Mouse (Mus musculus): ENCODE results near the gene Cdc123. TPM values are rescaled to one million over a fixed set of nuclear protein-coding genes. Genes with fewer than 3 reads are reported as not detected.

Gene Cdc123
- total and polyA plus RNA-seq, 2 experiments from 2014 or later: 110 to 237 TPM

DNA sequence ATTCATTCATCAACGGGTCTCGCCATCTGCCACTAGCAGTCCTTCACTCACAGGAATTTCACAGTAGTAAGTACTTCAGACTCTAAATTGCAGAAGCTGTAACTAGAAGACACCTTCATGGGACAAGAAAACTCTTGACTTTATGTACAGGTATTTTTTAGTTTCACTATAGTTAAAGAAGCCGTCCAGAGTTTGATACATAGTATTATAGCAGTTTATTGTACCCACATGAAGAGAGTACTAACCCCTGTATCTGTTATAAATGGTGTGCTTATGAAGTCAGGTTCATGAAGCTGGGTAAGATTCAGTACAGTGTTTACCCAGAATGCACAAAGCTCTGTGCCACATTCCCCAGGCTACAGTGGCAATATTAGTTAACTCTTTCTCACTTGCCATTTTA is 17.9 kb upstream of the Cdc123 start, which contains the start of gene Gm13199:
Gene Gm13199, minus strand, starts transcription at position 101 of the 400 bp plus-strand sequence.
- no peak for DNase-seq (ENCODE audit: low spot score)
- Histone ChIP-seq H3K27ac (no peak within 1 kb of the TSS), H3K4me2 (ENCODE audit: low read depth, low read length) (no peak within 1 kb of the TSS), H3K4me1 (ENCODE audit: insufficient read depth, low read length) (no peaks in the 10 kb centered on the region), H3K9ac (replicated peaks; ENCODE audit: low read length) (no peak within 1 kb of the TSS), H3K27me3 (ENCODE audit: insufficient read depth, low read length) (no peaks in the 10 kb centered on the region), H3K9me3 (ENCODE audit: low read length) (no peaks in the 10 kb centered on the region), H3K36me3 (ENCODE audit: insufficient read depth, low read length) (peaks cover 14% of the 10 kb centered on the region; the same call in 1 of the 2 replicates), H3K4me3 (ENCODE audit: low read length) (no peak within 1 kb of the TSS)
- ATAC-seq: no peak
- no peak for TF ChIP-seq CTCF (IDR thresholded peaks at IDR 0.05; ENCODE audit: low read depth)
- WGBS: 91% methylated on average over 3 of the region's 3 CpGs

DNA sequence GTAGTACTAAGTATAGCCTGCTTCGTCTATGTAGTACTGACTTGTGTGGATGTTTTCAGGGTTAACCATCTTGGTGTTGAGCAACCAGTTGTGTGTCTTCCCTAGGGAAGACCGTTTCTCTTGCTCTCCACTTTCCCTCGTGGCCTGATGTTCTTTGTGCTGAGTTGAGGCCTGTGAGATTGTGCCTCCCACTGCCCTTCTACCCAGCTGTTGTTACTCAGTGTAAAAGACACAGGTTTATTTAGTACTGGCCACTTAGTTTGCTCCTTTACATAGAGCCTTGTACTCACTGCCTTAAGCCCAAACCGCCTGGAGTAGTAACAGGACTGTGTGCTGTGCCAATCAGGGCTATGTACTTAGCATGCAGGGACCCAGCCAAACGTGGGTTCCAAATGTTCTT is 6.9 kb upstream of the Cdc123 start:
- Histone ChIP-seq H3K9ac (replicated peaks; ENCODE audit: low read length) (no peak overlapping the region), H3K4me1 (ENCODE audit: insufficient read depth, low read length) (no peaks in the 10 kb centered on the region), H3K36me3 (ENCODE audit: insufficient read depth, low read length) (no peaks in the 10 kb centered on the region), H3K27me3 (ENCODE audit: insufficient read depth, low read length) (no peaks in the 10 kb centered on the region), H3K4me3 (ENCODE audit: low read length) (no peak overlapping the region), H3K9me3 (ENCODE audit: low read length) (no peaks in the 10 kb centered on the region), H3K27ac (no peak overlapping the region), H3K4me2 (ENCODE audit: low read depth, low read length) (no peak overlapping the region)
- DNase-seq (ENCODE audit: low spot score) (no peak), ATAC-seq (no peak)
- 87% methylated on average over 5 of the region's 5 CpGs for WGBS
- TF ChIP-seq CTCF (IDR thresholded peaks at IDR 0.05; ENCODE audit: low read depth): no peak

DNA sequence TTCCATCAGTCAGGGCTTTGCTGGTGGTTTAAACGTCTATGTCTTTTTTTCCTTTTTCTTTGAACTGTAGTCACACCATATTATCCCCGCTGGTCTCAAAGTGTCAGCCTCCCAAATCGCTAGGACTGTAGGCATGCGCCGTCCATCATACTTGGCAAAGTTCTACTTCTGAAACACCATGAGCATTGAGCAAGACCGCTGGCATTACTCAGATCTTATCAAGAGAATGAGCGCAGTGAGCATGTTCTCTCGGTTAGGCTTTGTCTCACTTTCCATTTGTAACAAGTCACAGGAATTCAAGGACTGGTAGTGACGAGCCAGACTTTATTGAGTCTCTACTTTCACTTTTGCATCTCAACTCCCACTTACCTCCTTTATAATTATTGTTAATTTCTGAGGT is 6.2 kb upstream of the Cdc123 start:
- 91% methylated on average over 9 of the region's 9 CpGs for WGBS
- Histone ChIP-seq H3K4me2 (ENCODE audit: low read depth, low read length) (no peak overlapping the region), H3K4me3 (ENCODE audit: low read length) (no peak overlapping the region), H3K36me3 (ENCODE audit: insufficient read depth, low read length) (no peaks in the 10 kb centered on the region), H3K27ac (no peak overlapping the region), H3K4me1 (ENCODE audit: insufficient read depth, low read length) (no peaks in the 10 kb centered on the region), H3K27me3 (ENCODE audit: insufficient read depth, low read length) (no peaks in the 10 kb centered on the region), H3K9me3 (ENCODE audit: low read length) (no peaks in the 10 kb centered on the region), H3K9ac (replicated peaks; ENCODE audit: low read length) (no peak overlapping the region)
- ATAC-seq: no peak
- TF ChIP-seq CTCF (IDR thresholded peaks at IDR 0.05; ENCODE audit: low read depth): no peak
- no peak for DNase-seq (ENCODE audit: low spot score)

DNA sequence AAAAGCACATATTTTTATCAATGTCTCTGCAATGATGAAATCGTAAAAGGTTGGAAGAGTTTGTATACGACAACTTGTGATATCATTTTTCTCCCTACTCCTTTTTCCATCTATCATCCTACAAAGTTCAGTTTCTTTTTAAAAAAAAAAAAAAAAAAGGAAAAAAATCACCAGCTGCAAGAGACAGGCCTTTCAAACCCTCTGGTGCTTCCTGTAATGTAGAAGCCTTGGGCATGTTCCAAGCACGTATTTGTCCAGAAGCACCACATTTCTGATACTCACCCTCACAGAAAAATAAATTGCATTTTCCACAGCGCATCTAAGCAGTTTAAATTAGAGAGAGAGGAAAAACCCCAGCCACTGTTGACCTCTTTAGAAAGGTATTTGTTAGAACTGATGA is 862 bp upstream of the Cdc123 start:
- peaks cover 6% of the 10 kb centered on the region for H3K36me3 ChIP-seq (ENCODE audit: insufficient read depth, low read length)
- peak overlapping the region; percentile 65 for H3K4me2 ChIP-seq (ENCODE audit: low read depth, low read length)
- H3K4me3 ChIP-seq (ENCODE audit: low read length): peak overlapping the region; percentile 70
- no peak for TF ChIP-seq CTCF (IDR thresholded peaks at IDR 0.05; ENCODE audit: low read depth)
- peak overlapping the region; percentile 94; the same call in 1 of the 2 replicates for H3K27ac ChIP-seq
- peak overlapping the region; percentile 74 for H3K9ac ChIP-seq (replicated peaks; ENCODE audit: low read length)
- no peaks in the 10 kb centered on the region for H3K27me3 ChIP-seq (ENCODE audit: insufficient read depth, low read length)
- H3K9me3 ChIP-seq (ENCODE audit: low read length): no peaks in the 10 kb centered on the region
- ATAC-seq: no peak
- 37% methylated on average over 4 of the region's 4 CpGs for WGBS
- peak; percentile 5 for DNase-seq (ENCODE audit: low spot score)
- 0 out of 2 replicates have a peak, but pooled peaks cover 2% of the 10 kb centered on the region for H3K4me1 ChIP-seq (ENCODE audit: insufficient read depth, low read length)

DNA sequence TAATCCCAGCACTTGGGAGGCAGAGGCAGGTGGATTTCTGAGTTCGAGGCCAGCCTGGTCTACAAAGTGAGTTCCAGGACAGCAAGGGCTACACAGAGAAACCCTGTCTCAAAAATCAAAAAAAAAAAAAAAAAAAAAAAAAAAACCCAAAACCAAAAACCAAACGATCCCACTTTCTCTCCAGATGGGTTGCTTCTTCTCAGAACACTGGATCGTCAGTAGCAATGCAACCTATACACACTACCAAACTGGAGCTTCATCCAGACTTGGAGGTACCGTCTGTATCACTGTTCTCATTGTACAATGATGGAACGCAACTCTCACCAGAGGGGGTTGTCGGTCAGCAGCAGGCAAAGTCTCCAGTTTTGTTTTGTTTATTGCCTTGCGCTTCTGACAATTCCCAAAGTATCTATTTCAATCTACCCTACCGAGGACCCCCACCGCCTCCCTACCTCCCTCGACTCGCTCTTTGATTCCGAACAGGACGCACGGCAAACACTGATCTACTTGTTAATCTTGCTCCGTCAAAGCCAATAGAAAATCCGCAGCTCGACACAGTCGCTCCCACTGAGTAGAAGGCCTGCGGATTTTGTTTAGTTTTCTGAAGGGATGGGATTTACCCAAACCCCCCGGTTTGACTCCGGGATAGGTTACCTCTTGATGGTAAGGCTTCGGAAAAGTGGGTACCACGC is 637 bp downstream of the Cdc123 start:
- WGBS: 4% methylated on average over 23 of the region's 23 CpGs
- no peak for DNase-seq (ENCODE audit: low spot score)
- H3K4me1 ChIP-seq (ENCODE audit: insufficient read depth, low read length): 0 out of 2 replicates have a peak, but pooled peaks cover 2% of the 10 kb centered on the region
- no peaks in the 10 kb centered on the region for H3K27me3 ChIP-seq (ENCODE audit: insufficient read depth, low read length)
- H3K36me3 ChIP-seq (ENCODE audit: insufficient read depth, low read length): peaks cover 15% of the 10 kb centered on the region
- peak overlapping the region; percentile 74 for H3K9ac ChIP-seq (replicated peaks; ENCODE audit: low read length)
- no peak for TF ChIP-seq CTCF (IDR thresholded peaks at IDR 0.05; ENCODE audit: low read depth)
- peak overlapping the region; percentile 94 for H3K27ac ChIP-seq
- peak; percentile 57 for ATAC-seq
- peak overlapping the region; percentile 70 for H3K4me3 ChIP-seq (ENCODE audit: low read length)
- no peaks in the 10 kb centered on the region for H3K9me3 ChIP-seq (ENCODE audit: low read length)
- H3K4me2 ChIP-seq (ENCODE audit: low read depth, low read length): peak overlapping the region; percentile 65

DNA sequence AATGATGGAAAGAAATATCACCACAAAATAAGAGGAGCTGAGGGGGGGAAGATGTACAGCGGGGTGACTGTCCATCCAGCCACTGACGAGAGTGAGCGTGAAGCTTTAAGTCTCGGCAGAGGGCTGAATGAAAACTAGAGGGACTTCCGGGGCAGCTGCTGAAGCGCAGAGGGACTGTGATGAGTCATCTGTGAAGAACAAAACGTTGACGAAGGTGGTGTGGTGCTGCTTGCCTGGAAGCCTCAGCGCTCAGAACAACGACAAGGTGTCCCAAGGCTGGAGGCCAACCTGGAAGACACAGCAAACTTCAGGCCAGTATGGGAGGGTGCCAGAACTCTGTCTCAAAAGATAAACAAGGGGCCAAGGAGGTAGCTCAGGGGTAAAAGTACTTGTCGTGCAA is 4.1 kb downstream of the Cdc123 start:
- ATAC-seq (no peak), DNase-seq (ENCODE audit: low spot score) (no peak)
- WGBS: 97% methylated on average over 11 of the region's 11 CpGs
- no peak for TF ChIP-seq CTCF (IDR thresholded peaks at IDR 0.05; ENCODE audit: low read depth)
- H3K36me3 ChIP-seq (ENCODE audit: insufficient read depth, low read length): peaks cover 30% of the 10 kb centered on the region
- H3K4me1 ChIP-seq (ENCODE audit: insufficient read depth, low read length): 0 out of 2 replicates have a peak, but pooled peaks cover 2% of the 10 kb centered on the region
- no peaks in the 10 kb centered on the region for H3K9me3 ChIP-seq (ENCODE audit: low read length)
- H3K4me3 ChIP-seq (ENCODE audit: low read length): no peak overlapping the region
- H3K9ac ChIP-seq (replicated peaks; ENCODE audit: low read length): no peak overlapping the region
- H3K27me3 ChIP-seq (ENCODE audit: insufficient read depth, low read length): no peaks in the 10 kb centered on the region
- no peak overlapping the region for H3K27ac ChIP-seq
- H3K4me2 ChIP-seq (ENCODE audit: low read depth, low read length): no peak overlapping the region

DNA sequence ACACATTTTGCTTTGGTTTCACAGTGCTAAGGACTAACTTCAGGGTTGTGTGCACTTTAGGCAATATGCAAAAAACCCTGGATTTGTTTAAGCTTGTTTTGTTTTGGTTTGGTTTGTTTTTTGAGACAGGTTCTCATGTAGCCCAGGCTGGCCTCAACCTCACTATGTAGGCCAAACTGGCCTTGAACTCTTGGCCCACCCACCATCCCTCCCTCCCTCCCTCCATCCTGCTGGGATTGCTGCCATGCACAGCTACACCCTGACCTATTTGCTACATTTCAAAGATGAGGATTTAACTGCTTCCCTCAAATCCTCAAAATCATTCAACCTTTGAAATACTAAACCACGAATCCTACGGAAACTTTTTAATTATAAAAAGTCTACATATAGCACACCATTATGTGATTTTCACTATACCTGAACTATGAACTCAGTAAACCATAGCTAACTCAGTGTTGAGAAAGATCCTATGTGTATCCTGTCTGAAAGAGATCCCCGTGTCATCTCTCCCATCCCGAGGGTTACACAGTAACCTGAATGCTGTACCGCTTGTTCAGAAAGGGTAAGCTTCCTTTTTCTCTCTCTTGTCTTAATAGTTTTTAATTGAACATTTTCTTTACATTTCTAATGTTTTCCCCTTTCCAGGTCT is 19.6 kb downstream of the Cdc123 start:
- ATAC-seq (no peak), DNase-seq (ENCODE audit: low spot score) (no peak)
- Histone ChIP-seq H3K4me3 (ENCODE audit: low read length) (no peak overlapping the region), H3K9ac (replicated peaks; ENCODE audit: low read length) (no peak overlapping the region), H3K27ac (no peak overlapping the region), H3K4me2 (ENCODE audit: low read depth, low read length) (no peak overlapping the region), H3K36me3 (ENCODE audit: insufficient read depth, low read length) (peaks cover 21% of the 10 kb centered on the region; the same call in 1 of the 2 replicates), H3K27me3 (ENCODE audit: insufficient read depth, low read length) (no peaks in the 10 kb centered on the region), H3K9me3 (ENCODE audit: low read length) (no peaks in the 10 kb centered on the region), H3K4me1 (ENCODE audit: insufficient read depth, low read length) (no peaks in the 10 kb centered on the region)
- WGBS: 96% methylated on average over 5 of the region's 5 CpGs
- TF ChIP-seq CTCF (IDR thresholded peaks at IDR 0.05; ENCODE audit: low read depth): no peak
